Mouse (Mus musculus) MEL (cell line): Measurements from ENCODE around the gene Nsg1. TPM values are rescaled to one million over a fixed set of nuclear protein-coding genes. Genes with fewer than 3 reads are reported as not detected.

Experiments
- DNase-seq: peaks from one replicate; pipeline ENCODE4 v3.0.0; 2011; ENCODE audit warnings: low read depth, low spot score
- H3K27ac ChIP-seq: 2 replicates; pipeline ENCODE4 v1.5.1; 2012; ENCODE audit warnings: low read depth, mild to moderate bottlenecking, control low read depth, low read length, moderate library complexity; ENCODE audit not compliant: control insufficient read depth
- H3K27me3 ChIP-seq, 2 experiments: fragments of 150-350 bp in 1 of 2; sonication (generic) in 1 of 2; 2 replicates each; pipeline ENCODE4 v1.6.1; 2012; ENCODE audit warnings: low read length in 2 of 2, mild to moderate bottlenecking in 2 of 2, improper control_type of control experiment in 1 of 2, moderate library complexity in 1 of 2; ENCODE audit not compliant: insufficient read depth in 2 of 2, control insufficient read depth in 1 of 2
- H3K36me3 ChIP-seq, 2 experiments: 2 replicates each; pipeline ENCODE4 v1.6.1; 2012 to 2014; ENCODE audit warnings: low read length in 2 of 2, improper control_type of control experiment in 1 of 2, inconsistent platforms in 1 of 2, mild to moderate bottlenecking in 1 of 2; ENCODE audit not compliant: insufficient read depth in 2 of 2, control insufficient read depth in 1 of 2
- H3K4me1 ChIP-seq, 2 experiments: fragments of 150-350 bp in 1 of 2; sonication (generic) in 1 of 2; 2 replicates each; pipeline ENCODE4 v1.6.1; 2012; ENCODE audit warnings: low read length in 2 of 2, improper control_type of control experiment in 1 of 2, mild to moderate bottlenecking in 1 of 2; ENCODE audit not compliant: insufficient read depth in 2 of 2, control insufficient read depth in 1 of 2
- H3K4me3 ChIP-seq, 2 experiments: fragments of 150-350 bp in 1 of 2; sonication (generic) in 1 of 2; 2 replicates each; pipeline ENCODE4 v1.5.1; 2012; ENCODE audit warnings: low read depth in 2 of 2, low read length in 2 of 2, mild to moderate bottlenecking in 2 of 2, moderate library complexity in 2 of 2, control low read depth in 1 of 2, improper control_type of control experiment in 1 of 2; ENCODE audit not compliant: control insufficient read depth in 1 of 2, insufficient read depth in 1 of 2
- H3K79me2 ChIP-seq: 2 replicates; pipeline ENCODE4 v1.6.1; 2012; ENCODE audit warnings: mild to moderate bottlenecking, low read length, moderate library complexity; ENCODE audit not compliant: control insufficient read depth, poor library complexity, insufficient read depth
- H3K9ac ChIP-seq: 2 replicates; pipeline ENCODE4 v1.6.1; 2012; ENCODE audit warnings: low read depth, mild to moderate bottlenecking, control low read depth, low read length, moderate library complexity; ENCODE audit not compliant: control insufficient read depth, poor library complexity, severe bottlenecking
- H3K9me3 ChIP-seq: fragments of 150-350 bp; sonication (generic); replicated peaks from 2 replicates; pipeline ENCODE4 v1.6.1; 2012; ENCODE audit warnings: mild to moderate bottlenecking, low read length, improper control_type of control experiment, moderate library complexity; ENCODE audit not compliant: insufficient read depth
- BHLHE40 ChIP-seq: IDR thresholded peaks from 2 replicates; pipeline ENCODE4 v1.6.1; 2012; ENCODE audit warnings: low read depth, mild to moderate bottlenecking, inconsistent platforms, low read length, improper control_type of control experiment, borderline replicate concordance
- CTCF ChIP-seq, 3 experiments: IDR thresholded peaks in 2 of 3; conservative IDR thresholded peaks in 1 of 3; 2 replicates each; pipeline ENCODE4 v1.5.1; 2011 to 2012; ENCODE audit warnings: low read length in 3 of 3, low read depth in 2 of 3, mild to moderate bottlenecking in 2 of 3, improper control_type of control experiment in 1 of 3, inconsistent platforms in 1 of 3, mixed read lengths in 1 of 3, moderate library complexity in 1 of 3; ENCODE audit not compliant: control insufficient read depth in 1 of 3, insufficient read depth in 1 of 3, poor library complexity in 1 of 3, severe bottlenecking in 1 of 3
- E2F4 ChIP-seq: IDR thresholded peaks from 2 replicates; pipeline ENCODE4 v1.6.1; 2011; ENCODE audit warnings: low read depth, low read length, improper control_type of control experiment, borderline replicate concordance
- GABPA ChIP-seq: IDR thresholded peaks from 2 replicates; pipeline ENCODE4 v1.6.1; 2012; ENCODE audit warnings: low read depth, mild to moderate bottlenecking, inconsistent platforms, low read length, improper control_type of control experiment, moderate library complexity
- HCFC1 ChIP-seq: IDR thresholded peaks from 2 replicates; pipeline ENCODE4 v1.6.1; 2012; ENCODE audit warnings: low read depth, mild to moderate bottlenecking, inconsistent platforms, low read length, improper control_type of control experiment, moderate library complexity
- KAT2A ChIP-seq: conservative IDR thresholded peaks from 2 replicates; pipeline ENCODE4 v1.6.1; 2012; ENCODE audit warnings: low read depth, low read length, improper control_type of control experiment, inconsistent platforms
- MAFK ChIP-seq: IDR thresholded peaks from 2 replicates; pipeline ENCODE4 v1.6.1; 2011; ENCODE audit warnings: low read depth, mild to moderate bottlenecking, low read length, improper control_type of control experiment, borderline replicate concordance
- MXI1 ChIP-seq: IDR thresholded peaks from 2 replicates; pipeline ENCODE4 v1.6.1; 2011; ENCODE audit warnings: mild to moderate bottlenecking, low read depth, low read length, improper control_type of control experiment
- NELFE ChIP-seq: IDR thresholded peaks from 2 replicates; pipeline ENCODE4 v1.6.1; 2011; ENCODE audit warnings: low read depth, low read length, improper control_type of control experiment
- NRF1 ChIP-seq: IDR thresholded peaks from 2 replicates; pipeline ENCODE4 v1.6.1; 2014; ENCODE audit warnings: low read depth, mild to moderate bottlenecking, inconsistent platforms, low read length, improper control_type of control experiment, moderate library complexity; ENCODE audit not compliant: poor library complexity, insufficient read depth, severe bottlenecking
- POLR2AphosphoS2 ChIP-seq: IDR thresholded peaks from 2 replicates; pipeline ENCODE4 v1.6.1; 2011; ENCODE audit warnings: low read length, improper control_type of control experiment
- POLR2AphosphoS5 ChIP-seq: IDR thresholded peaks from 2 replicates; pipeline ENCODE4 v1.6.1; 2012; ENCODE audit warnings: low read depth, borderline replicate concordance, mild to moderate bottlenecking, inconsistent platforms, low read length, moderate library complexity, mixed read lengths
- RAD21 ChIP-seq: IDR thresholded peaks from 2 replicates; pipeline ENCODE4 v1.6.1; 2011; ENCODE audit warnings: mild to moderate bottlenecking, low read depth, low read length, improper control_type of control experiment
- RCOR1 ChIP-seq: IDR thresholded peaks from 2 replicates; pipeline ENCODE4 v1.6.1; 2012; ENCODE audit warnings: low read depth, mild to moderate bottlenecking, inconsistent platforms, low read length, improper control_type of control experiment
- SIN3A ChIP-seq: IDR thresholded peaks from 2 replicates; pipeline ENCODE4 v1.6.1; 2012; ENCODE audit warnings: low read length, improper control_type of control experiment, inconsistent platforms
- UBTF ChIP-seq: IDR thresholded peaks from 2 replicates; pipeline ENCODE4 v1.6.1; 2012; ENCODE audit warnings: low read depth, mild to moderate bottlenecking, inconsistent platforms, low read length, improper control_type of control experiment, moderate library complexity, borderline replicate concordance; ENCODE audit not compliant: insufficient read depth
- USF1 ChIP-seq: IDR thresholded peaks from 2 replicates; pipeline ENCODE4 v1.6.1; 2014; ENCODE audit warnings: low read depth, mild to moderate bottlenecking, inconsistent platforms, low read length, improper control_type of control experiment, moderate library complexity
- USF2 ChIP-seq, 2 experiments: IDR thresholded peaks; 2 replicates each; pipeline ENCODE4 v1.6.1; 2011 to 2012; ENCODE audit warnings: improper control_type of control experiment in 2 of 2, low read length in 2 of 2, borderline replicate concordance in 1 of 2, inconsistent platforms in 1 of 2, low read depth in 1 of 2, mild to moderate bottlenecking in 1 of 2; ENCODE audit not compliant: insufficient read depth in 1 of 2
- ZC3H11A ChIP-seq: IDR thresholded peaks from 2 replicates; pipeline ENCODE4 v1.6.1; 2012; ENCODE audit warnings: low read depth, mild to moderate bottlenecking, inconsistent platforms, low read length, improper control_type of control experiment
- ZKSCAN1 ChIP-seq: IDR thresholded peaks from 2 replicates; pipeline ENCODE4 v1.6.1; 2012; ENCODE audit warnings: low read depth, mild to moderate bottlenecking, inconsistent platforms, low read length, improper control_type of control experiment, moderate library complexity
- ZMIZ1 ChIP-seq: IDR thresholded peaks from 2 replicates; pipeline ENCODE4 v1.6.1; 2012; ENCODE audit warnings: low read depth, mild to moderate bottlenecking, inconsistent platforms, low read length, improper control_type of control experiment, moderate library complexity
- ZNF384 ChIP-seq: IDR thresholded peaks from 2 replicates; pipeline ENCODE4 v1.6.1; 2012; ENCODE audit warnings: low read depth, mild to moderate bottlenecking, inconsistent platforms, low read length, improper control_type of control experiment
- polyA plus RNA-seq, 2 experiments: library from polyadenylated mRNA; stranded (reverse) in 1 of 2; unstranded in 1 of 2; fragments of >175 nt in 1 of 2; fragments of >200 nt in 1 of 2; gene quantifications; 2 replicates each; pipeline versions ENCODE4 v1.2.1 to v1.2.4; 2012; ENCODE audit warnings: low replicate concordance in 2 of 2, low read depth in 1 of 2; ENCODE audit not compliant: insufficient read length in 2 of 2, insufficient read depth in 1 of 2, missing spikeins in 1 of 2
- total RNA-seq: library from RNA; depleted of rRNA; stranded (reverse); fragments of 300-350 nt; gene quantifications from 2 replicates; pipeline ENCODE4 v1.2.3, GENCODE M21; 2012

Gene Nsg1
- total and polyA plus RNA-seq, 3 experiments = 0.12 to 0.18 TPM; not detected in 1

DNA sequence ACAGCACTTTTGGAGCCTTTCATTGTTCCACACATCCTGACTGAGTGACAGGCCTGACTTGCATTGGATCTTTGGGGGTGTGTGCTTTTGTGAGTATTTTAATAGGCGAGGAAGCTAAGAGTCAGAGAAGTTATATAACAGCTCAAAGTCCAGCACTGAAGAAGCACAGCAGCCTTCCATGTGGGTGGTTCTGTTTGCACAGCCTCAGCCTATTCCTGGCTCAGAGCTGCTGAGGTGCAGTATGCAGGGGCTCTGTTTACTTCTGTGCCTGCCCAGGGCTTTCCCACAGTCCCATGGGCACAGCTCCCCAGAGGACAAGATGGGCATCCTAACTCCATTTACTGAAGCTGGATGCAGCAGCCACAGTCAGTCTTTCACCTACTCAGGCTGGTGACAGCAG is 42.7 kb downstream of the Nsg1 start:
- Histone ChIP-seq H3K9ac (no peak overlapping the region), H3K27me3 (no peaks in the 10 kb centered on the region), H3K9me3 (no peaks in the 10 kb centered on the region), H3K79me2 (no peaks in the 10 kb centered on the region), H3K36me3 (peaks cover 0 to 2% of the 10 kb centered on the region in 2 experiments; a peak in 1 of 4 replicates), H3K4me3 (no peak overlapping the region), H3K27ac (no peak overlapping the region), H3K4me1 (no peaks in the 10 kb centered on the region)
- DNase-seq = no peak
- TF ChIP-seq ZKSCAN1 = no peak
- no peak for TF ChIP-seq E2F4

DNA sequence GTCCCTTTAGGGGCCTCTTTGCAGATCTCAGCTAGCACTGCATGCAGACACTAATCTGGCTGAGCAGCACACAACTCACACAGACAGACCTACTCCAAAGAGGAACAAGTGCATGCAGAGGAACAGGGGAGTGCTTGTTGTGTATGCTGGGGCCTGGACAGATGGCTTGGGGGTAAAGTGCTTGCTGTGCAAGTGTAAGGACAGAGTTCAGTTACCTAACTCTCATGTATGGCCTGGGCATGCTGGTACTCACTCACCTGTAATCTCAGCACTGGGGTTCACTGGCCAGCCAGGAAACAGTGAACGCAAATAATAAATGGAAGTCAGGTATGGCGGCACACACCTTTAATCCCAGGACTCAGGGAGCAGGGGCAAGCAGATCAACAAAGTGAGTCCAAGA is 45.2 kb downstream of the Nsg1 start:
- no peak for DNase-seq
- Histone ChIP-seq H3K9ac (no peak overlapping the region), H3K36me3 (peaks cover 0 to 2% of the 10 kb centered on the region in 2 experiments; a peak in 1 of 4 replicates), H3K27ac (no peak overlapping the region), H3K4me3 (no peak overlapping the region), H3K27me3 (no peaks in the 10 kb centered on the region), H3K4me1 (no peaks in the 10 kb centered on the region), H3K9me3 (no peaks in the 10 kb centered on the region), H3K79me2 (no peaks in the 10 kb centered on the region)
- no peak for TF ChIP-seq KAT2A
- no peak for TF ChIP-seq GABPA
- no peak for TF ChIP-seq POLR2AphosphoS2
- no peak for TF ChIP-seq ZNF384

DNA sequence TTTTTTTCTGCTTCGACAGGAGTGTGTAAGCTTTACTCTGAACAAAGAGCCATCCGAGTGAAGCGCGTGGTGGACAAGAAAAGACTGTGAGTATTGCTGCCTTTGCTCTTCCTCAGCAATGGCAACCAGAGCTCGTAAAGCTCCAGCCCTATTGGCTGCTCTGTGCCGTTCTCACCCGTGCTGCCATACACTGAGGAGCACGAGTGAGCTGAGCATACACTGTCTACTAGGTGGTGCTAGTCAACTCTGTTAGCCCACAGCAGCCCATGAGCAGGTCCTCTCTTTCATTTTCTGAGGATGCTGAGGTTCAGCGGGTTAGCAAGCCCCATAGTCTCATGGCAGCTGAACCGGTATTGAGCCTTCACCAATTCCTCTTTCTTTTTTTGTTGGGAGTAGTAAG is 52.9 kb downstream of the Nsg1 start:
- peaks cover 0 to 2% of the 10 kb centered on the region in 2 experiments; a peak in 2 of 4 replicates for H3K36me3 ChIP-seq
- DNase-seq = no peak

More for the DNA sequence above, 52.9 kb downstream of the Nsg1 start:
- no peak overlapping the region for H3K4me3 ChIP-seq
- H3K9ac ChIP-seq = no peak overlapping the region
- no peaks in the 10 kb centered on the region for H3K4me1 ChIP-seq
- H3K9me3 ChIP-seq = no peaks in the 10 kb centered on the region
- TF ChIP-seq USF2 (IDR thresholded peaks at IDR 0.05; ENCODE audit: borderline replicate concordance in 1 of 2, insufficient read depth in 1 of 2, low read depth in 1 of 2, low read length in 2 of 2) (no peak), RCOR1 (no peak), UBTF (no peak), MAFK (no peak), SIN3A (no peak), NELFE (no peak), CTCF (IDR thresholded peaks at IDR 0.05 in 2 of 3, conservative IDR thresholded peaks at IDR 0.05 in 1 of 3; ENCODE audit: control insufficient read depth in 1 of 3, insufficient read depth in 1 of 3, low read depth in 2 of 3, low read length in 3 of 3, poor library complexity in 1 of 3, severe bottlenecking in 1 of 3) (no peak), MXI1 (no peak), HCFC1 (no peak), NRF1 (no peak), POLR2AphosphoS5 (no peak), RAD21 (no peak), BHLHE40 (no peak), GABPA (no peak), POLR2AphosphoS2 (no peak), USF1 (no peak), ZMIZ1 (no peak), ZC3H11A (no peak)
- TF ChIP-seq, all 39 proteins: peak for 0
- Histone ChIP-seq H3K79me2 (no peaks in the 10 kb centered on the region), H3K27ac (no peak overlapping the region), H3K27me3 (no peaks in the 10 kb centered on the region)
